Mouse (Mus musculus) frontal cortex, adult (tissue): Measurements from ENCODE around the gene Pcbp4.
A peak's percentile ranks its signal among the peaks of the same experiment; 100 is the strongest.

Experiments
- ATAC-seq: cut with Nextera tagmentation; 2 replicates; pipeline ENCODE4 v1.9.2; 2017; ENCODE audit warnings: mild to moderate bottlenecking, moderate library complexity, mixed read lengths; ENCODE audit not compliant: low TSS enrichment

The Pcbp4 gene

DNA sequence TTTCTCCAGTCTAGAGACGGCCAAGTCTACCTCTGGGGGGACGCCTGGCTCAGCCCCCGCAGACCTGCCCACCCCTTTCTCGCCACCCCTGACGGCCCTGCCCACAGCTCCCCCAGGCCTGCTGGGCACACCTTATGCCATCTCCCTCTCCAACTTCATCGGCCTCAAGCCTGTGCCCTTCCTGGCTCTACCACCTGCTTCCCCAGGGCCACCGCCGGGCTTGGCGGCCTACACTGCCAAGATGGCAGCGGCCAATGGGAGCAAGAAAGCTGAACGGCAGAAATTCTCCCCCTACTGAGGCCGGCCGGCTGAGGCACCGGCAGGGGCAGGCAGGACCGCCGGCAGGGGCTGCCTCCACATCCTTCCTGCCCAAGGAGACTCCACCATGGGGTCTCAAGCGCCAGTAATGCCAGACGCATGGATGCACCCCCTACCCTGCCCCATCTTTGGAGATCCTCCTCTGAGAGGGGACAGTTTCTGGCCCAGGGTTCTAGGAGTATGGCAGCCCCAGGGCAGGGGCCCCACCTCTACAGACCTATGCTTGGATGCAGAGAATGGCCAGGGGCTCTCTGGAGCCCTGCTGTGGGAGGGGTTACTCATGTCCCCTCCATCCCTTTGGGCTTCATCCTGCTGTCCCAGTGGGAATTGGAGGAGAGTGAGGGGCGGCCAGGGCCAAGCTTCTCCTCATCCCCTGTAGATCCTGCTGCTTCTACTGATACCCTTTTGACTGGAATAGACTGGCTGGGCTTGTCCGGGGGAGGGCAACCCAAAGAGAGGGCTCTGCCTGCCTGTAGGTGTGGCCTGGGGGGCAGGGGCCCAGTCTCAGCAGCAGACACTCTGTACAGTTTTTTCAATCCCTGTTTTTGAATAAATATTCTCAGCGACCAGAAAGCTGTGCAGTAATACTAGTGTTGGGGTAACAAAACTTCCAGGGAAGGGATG, 10.3 kb downstream of the Pcbp4 start:
- ATAC-seq = no peak

DNA sequence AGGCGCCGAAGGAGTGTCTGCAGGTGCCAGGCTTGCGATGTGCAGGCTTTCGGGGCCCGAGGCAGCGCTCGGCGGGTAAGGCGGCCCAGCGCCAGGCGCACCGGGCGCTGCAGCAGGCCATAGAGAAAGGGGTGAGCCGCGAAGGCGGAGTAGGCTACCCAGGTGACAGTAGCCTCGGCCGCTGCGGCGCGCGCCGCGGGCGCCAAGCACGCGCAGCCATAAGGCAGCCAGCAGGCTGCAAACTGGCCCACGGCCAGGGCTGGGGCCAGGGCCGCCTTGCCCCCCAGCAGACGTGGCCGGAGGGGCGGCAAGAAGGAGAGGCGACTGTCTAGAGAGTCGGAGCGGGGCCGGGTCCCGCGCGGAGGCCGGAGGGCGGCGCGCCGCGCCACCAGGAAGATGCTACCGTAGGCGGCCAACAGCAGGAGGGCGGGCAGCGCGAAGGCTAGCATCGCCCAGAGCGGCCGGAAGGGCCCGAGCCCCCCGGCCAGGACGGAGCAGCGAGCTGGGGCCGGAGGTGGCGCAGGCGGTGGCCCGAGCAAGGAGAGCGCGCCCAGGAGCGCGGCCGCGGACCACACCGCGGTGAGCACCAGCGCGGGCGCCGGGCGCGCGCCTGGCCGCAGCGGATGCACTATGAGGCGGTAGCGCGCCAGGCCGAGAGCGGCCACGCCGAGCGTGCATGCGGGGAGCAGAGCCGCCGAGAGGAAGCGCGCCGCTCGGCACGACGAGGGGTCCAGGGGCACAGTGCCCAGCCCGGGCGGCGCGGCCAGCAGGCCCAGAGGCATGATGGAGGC, 11.9 kb downstream of the Pcbp4 start:
- ATAC-seq = peak; percentile 83

GRCm38 (mm10) chr9:106465571-106466200, 12.6 kb downstream of the Pcbp4 start, which contains the start of gene Gpr62:
Gene Gpr62 (minus strand): TSS chr9:106465938.
- peak; percentile 43; the same call in 1 of the 2 replicates for ATAC-seq

- ATAC-seq = no peak
These were observed 13.6 kb downstream of the Pcbp4 start for GRCm38 (mm10) chr9:106466721-106467120.

- no peak for ATAC-seq
These were observed 14.7 kb downstream of the Pcbp4 start for GRCm38 (mm10) chr9:106467746-106468145.

DNA sequence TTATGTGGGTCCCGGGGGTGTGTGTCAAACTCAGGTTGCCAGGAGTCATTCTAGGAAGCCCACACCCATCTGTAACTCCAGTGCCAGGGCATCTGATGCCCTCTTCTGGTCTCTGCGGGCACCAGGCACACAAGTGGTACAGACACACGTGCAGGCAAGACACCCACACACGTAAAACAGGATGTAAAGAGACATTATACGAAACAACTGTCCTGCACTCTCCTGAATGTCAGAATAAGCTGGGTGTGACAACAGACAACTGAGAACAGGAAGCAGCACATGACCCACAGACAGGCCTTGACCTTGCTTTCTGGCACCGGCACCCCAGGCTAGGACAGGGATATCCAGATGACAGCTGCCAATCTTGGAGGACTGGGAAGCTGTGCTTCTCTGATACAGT, 16.2 kb downstream of the Pcbp4 start:
- ATAC-seq = no peak

GRCm38 (mm10) chr9:106469776-106470175, 16.7 kb downstream of the Pcbp4 start:
- no peak for ATAC-seq

GRCm38 (mm10) chr9:106470991-106471750, 18.1 kb downstream of the Pcbp4 start:
- peak; percentile 29; the same call in 1 of the 2 replicates for ATAC-seq

GRCm38 (mm10) chr9:106471892-106472291, 18.8 kb downstream of the Pcbp4 start:
- ATAC-seq = peak; percentile 8; the same call in 1 of the 2 replicates

- no peak for ATAC-seq
These were observed 19.2 kb downstream of the Pcbp4 start for GRCm38 (mm10) chr9:106472321-106472720.

GRCm38 (mm10) chr9:106473081-106473752, 20.1 kb downstream of the Pcbp4 start:
- no peak for ATAC-seq

DNA sequence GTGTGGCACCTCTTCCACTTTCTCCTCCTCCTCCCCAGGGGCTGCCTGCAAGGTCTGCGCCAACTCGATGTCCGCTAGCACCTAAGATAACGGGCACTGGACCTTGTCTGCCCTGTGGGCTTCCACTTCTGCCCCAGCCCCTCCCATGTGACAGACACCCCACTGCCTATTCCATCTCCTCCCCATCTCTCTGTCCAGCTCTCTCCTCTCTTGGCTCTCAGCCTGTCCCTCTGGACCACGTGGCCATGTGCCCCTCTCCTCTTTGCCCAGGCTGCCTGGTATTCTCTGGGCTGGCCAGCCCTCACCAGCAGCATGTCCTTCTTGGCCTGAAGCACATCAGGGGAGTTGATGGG, 20.6 kb downstream of the Pcbp4 start:
- no peak for ATAC-seq

- no peak for ATAC-seq
These were observed 21.4 kb downstream of the Pcbp4 start for GRCm38 (mm10) chr9:106474456-106474855.

GRCm38 (mm10) chr9:106475046-106475445, 22.0 kb downstream of the Pcbp4 start:
- ATAC-seq = no peak

- ATAC-seq = no peak
These were observed 22.5 kb downstream of the Pcbp4 start, which contains the start of gene Rrp9 for GRCm38 (mm10) chr9:106475663-106476001. Gene Rrp9 (plus strand): TSS chr9:106475963.

- ATAC-seq = peak; percentile 19; the same call in 1 of the 2 replicates
These were observed 23.2 kb downstream of the Pcbp4 start for GRCm38 (mm10) chr9:106476002-106476923.

DNA sequence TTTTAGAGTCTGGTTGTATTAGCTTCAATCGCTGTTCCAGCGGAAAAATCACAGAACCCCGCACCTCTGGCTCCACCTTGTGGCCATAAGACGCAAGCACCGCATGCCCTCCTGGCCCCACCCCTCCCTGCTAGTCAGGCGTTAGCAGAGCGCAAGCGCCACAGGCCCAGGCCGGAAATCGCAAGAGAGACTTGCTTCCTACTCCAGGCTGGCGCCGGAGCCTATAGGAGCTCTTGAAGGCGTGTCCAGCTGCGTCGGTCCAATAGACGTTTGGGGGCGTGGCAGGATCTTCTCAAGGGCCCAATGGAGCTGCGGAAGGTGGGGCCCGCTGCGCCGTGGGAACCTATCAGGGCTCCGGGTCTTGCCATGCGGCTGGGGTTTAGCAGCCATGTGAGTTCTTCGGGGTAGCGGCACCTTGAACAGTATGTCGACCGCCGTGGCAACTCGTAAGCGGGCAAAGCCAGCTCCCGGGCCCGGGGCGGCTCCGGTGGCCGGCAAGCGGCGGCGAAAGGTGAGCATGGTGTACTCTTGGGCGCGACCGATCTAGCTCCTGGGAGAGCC, 23.9 kb downstream of the Pcbp4 start, which contains the start of gene Parp3:
TSS of gene Parp3 (minus strand) at position 26 of the 561 bp plus-strand sequence.
- peak; percentile 94 for ATAC-seq

DNA sequence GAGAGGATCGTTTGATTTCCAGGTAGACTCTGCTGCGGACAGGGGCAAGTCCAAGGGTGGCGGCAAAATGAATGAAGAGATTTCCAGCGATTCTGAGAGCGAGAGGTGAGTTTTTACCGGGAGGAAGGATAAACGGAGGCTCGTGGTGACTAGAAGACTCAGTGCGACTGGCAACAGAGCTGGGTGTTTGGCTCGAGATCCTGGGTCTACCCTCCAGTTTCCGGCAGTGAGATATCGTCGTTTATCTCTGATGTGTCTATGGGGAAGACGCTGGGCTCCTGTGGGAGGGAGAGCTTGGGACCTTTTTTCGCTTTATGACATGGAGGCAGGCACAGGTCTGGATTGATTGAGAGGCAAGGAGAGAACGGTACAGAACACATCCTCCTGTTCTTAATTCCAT, 24.6 kb downstream of the Pcbp4 start:
- ATAC-seq = no peak

DNA sequence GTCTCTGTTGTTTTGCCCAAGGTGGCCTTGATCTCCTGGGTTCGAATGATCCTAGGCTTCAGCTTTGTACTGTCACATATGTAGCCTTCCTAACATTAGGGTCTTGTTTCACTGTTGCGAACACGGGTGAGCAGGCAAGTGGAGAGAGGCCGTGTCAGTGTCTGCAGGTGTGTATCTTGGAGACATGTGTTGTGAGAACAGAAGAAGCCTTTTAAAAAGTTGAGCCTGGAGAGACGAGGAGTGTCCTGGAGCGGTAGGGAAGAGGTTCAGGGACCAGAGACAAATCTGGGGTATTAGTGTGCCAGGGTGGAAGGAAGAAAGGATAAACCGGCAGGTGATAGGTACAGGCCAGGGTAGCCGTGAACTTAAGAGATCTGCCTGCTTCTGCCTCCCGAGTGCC, 25.0 kb downstream of the Pcbp4 start:
- no peak for ATAC-seq
